Mouse (Mus musculus): Measurements from ENCODE around the gene Slc10a4. TPM values are rescaled to one million over a fixed set of nuclear protein-coding genes. Genes with fewer than 3 reads are reported as not detected.

The Slc10a4 gene
- polyA plus RNA-seq, 1 experiment from 2014 or later = 8.1 TPM

DNA sequence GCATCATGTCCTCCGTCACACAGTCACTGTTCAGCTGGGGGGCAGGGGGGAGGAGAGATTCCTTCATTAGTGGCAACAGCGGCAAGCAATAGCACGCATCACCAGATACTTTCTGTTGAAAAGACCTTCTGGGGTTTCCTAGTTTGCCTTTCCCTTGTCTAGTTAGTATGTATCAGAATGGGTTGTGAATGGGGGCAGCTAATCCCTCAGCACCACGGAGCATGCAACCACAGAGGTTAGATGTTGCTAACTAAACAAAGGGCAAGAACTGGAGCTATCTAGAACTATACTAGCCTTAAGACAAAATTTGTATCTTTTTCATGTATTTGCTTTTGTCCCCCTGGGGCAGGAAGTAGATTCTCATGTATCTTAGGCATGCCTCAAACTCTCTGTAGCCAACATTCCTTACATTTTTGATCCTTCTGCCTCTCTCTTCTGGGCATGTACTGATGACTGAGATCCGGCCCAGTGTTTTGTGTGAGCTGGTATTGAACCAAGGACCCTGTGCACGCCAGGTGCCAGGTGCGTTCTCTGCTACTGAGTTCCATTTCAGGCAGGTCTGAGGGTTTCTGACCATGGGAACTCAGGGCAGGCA is 41.1 kb downstream of the Slc10a4 start:
- Histone ChIP-seq H3K9me3 (replicated peaks; ENCODE audit: control insufficient read depth, low read length) (peaks cover 3% of the 10 kb centered on the region; the same call in 1 of the 2 replicates), H3K4me3 (replicated peaks; ENCODE audit: low read length) (no peak overlapping the region), H3K27me3 (ENCODE audit: control insufficient read depth, insufficient read depth, low read length) (no peaks in the 10 kb centered on the region), H3K36me3 (ENCODE audit: control insufficient read depth, insufficient read depth, low read length) (peaks cover 27% of the 10 kb centered on the region; the same call in 1 of the 2 replicates), H3K4me1 (ENCODE audit: control insufficient read depth, insufficient read depth, low read length) (no peaks in the 10 kb centered on the region), H3K9ac (ENCODE audit: low read length) (no peak overlapping the region), H3K27ac (ENCODE audit: low read length) (no peak overlapping the region), H3K4me2 (ENCODE audit: low read depth, low read length) (no peak overlapping the region)
- no peak for ATAC-seq (ENCODE audit: insufficient read depth, low FRiP score)
- WGBS = 73% methylated on average over 7 of the region's 7 CpGs

DNA sequence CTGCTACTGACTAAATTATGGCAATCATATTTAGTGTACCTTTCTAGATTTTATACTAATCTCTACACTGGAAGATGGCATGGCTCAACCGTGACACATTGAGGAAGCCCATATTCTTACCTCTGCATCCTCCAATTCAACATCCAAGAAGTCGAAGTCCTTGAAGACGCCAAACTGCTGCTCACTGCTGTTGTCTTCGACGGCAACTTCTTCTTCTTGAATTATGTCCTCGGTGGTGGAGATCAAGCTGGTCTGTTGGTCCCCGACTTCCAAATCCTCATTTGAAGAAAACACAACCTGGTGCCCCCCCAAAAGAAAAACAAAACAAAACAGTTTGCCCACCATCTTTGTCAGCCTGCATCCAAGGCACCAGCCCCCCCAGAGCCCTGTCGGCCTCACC is 47.2 kb downstream of the Slc10a4 start:
- ATAC-seq (ENCODE audit: insufficient read depth, low FRiP score) = no peak
- Histone ChIP-seq H3K27me3 (ENCODE audit: control insufficient read depth, insufficient read depth, low read length) (no peaks in the 10 kb centered on the region), H3K27ac (ENCODE audit: low read length) (no peak overlapping the region), H3K4me2 (ENCODE audit: low read depth, low read length) (no peak overlapping the region), H3K36me3 (ENCODE audit: control insufficient read depth, insufficient read depth, low read length) (peaks cover 28% of the 10 kb centered on the region), H3K9me3 (replicated peaks; ENCODE audit: control insufficient read depth, low read length) (no peaks in the 10 kb centered on the region), H3K4me3 (replicated peaks; ENCODE audit: low read length) (no peak overlapping the region), H3K9ac (ENCODE audit: low read length) (no peak overlapping the region), H3K4me1 (ENCODE audit: control insufficient read depth, insufficient read depth, low read length) (no peaks in the 10 kb centered on the region)
- 92% methylated on average over 8 of the region's 8 CpGs for WGBS

DNA sequence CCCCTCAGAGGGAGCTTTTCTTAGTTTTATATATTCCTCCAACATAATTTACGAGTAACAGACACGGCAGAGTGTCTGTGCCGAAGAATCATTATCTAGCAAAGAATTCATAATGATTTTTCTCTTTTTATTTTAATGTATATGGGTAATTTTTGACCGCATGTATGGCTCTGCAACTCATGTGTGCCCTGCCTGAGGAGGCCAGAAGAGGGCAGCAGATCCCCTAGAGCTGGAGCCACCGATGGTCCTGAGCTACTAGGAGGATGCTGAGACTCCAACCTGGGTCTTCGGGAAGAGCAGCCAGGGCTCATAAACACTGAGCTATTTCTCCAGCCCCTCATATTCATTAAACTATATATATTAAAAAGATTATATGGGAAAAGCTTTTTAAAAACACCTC is 49.8 kb downstream of the Slc10a4 start:
- Histone ChIP-seq H3K9ac (ENCODE audit: low read length) (no peak overlapping the region), H3K27me3 (ENCODE audit: control insufficient read depth, insufficient read depth, low read length) (no peaks in the 10 kb centered on the region), H3K4me2 (ENCODE audit: low read depth, low read length) (no peak overlapping the region), H3K36me3 (ENCODE audit: control insufficient read depth, insufficient read depth, low read length) (peaks cover 19% of the 10 kb centered on the region), H3K27ac (ENCODE audit: low read length) (no peak overlapping the region), H3K9me3 (replicated peaks; ENCODE audit: control insufficient read depth, low read length) (no peaks in the 10 kb centered on the region), H3K4me1 (ENCODE audit: control insufficient read depth, insufficient read depth, low read length) (no peaks in the 10 kb centered on the region), H3K4me3 (replicated peaks; ENCODE audit: low read length) (no peak overlapping the region)
- no peak for ATAC-seq (ENCODE audit: insufficient read depth, low FRiP score)
- WGBS = 90% methylated on average over 6 of the region's 6 CpGs

DNA sequence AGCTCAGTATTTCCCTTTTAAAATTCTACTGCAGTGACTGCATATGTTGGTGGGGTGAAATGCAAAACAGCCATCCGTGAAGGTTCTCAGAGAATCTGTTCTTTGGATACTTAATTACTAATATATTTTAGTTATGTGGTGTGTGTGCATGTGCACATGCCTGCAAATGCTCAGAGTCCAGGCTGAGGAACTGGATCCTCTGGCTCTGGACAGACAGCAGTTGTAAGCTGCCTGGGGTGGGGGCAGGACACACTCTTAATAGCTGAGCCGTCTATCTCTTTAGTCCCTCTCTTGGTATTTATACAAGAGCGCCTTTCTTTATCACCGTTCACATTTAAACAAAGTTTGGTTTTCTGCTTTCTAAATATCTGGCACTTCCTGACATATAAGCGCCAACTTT is 50.3 kb downstream of the Slc10a4 start:
- Histone ChIP-seq H3K9me3 (replicated peaks; ENCODE audit: control insufficient read depth, low read length) (no peaks in the 10 kb centered on the region), H3K4me3 (replicated peaks; ENCODE audit: low read length) (no peak overlapping the region), H3K4me2 (ENCODE audit: low read depth, low read length) (no peak overlapping the region), H3K36me3 (ENCODE audit: control insufficient read depth, insufficient read depth, low read length) (peaks cover 23% of the 10 kb centered on the region), H3K27ac (ENCODE audit: low read length) (no peak overlapping the region), H3K27me3 (ENCODE audit: control insufficient read depth, insufficient read depth, low read length) (no peaks in the 10 kb centered on the region), H3K9ac (ENCODE audit: low read length) (no peak overlapping the region), H3K4me1 (ENCODE audit: control insufficient read depth, insufficient read depth, low read length) (no peaks in the 10 kb centered on the region)
- WGBS = 83% methylated on average over 5 of the region's 5 CpGs
- no peak for ATAC-seq (ENCODE audit: insufficient read depth, low FRiP score)

DNA sequence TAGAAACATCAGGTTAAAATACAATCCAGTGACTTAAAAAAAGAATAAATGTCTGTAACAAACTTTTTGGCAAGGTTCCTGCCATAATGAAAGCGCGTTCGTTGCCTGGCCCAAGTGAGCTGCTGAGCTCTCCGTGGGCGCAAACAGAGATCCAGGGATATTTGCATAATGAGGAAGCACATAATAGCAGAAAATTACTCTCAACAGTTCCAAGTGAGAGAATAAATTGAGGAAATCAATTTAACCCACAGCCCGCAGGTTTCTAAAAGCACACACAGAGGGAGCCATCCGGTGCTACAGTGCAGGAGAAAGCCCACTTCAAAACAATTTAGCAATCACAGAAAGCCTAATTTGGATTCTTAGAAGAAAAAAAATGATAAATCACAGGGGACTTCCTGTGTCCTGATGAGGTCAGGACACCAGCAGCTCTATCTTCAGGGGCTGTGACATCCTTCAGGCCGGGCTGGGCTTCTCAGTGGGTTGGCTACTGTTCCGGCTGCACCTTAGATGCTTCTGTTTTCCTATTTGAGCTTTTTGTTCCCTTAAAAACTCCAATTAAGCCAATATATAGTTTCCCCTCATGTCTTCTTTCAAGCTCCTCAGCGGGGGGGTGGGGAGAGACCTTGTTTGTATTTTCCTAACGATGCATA is 54.9 kb downstream of the Slc10a4 start:
- WGBS = 72% methylated on average over 11 of the region's 11 CpGs
- Histone ChIP-seq H3K9ac (ENCODE audit: low read length) (no peak overlapping the region), H3K27ac (ENCODE audit: low read length) (no peak overlapping the region), H3K36me3 (ENCODE audit: control insufficient read depth, insufficient read depth, low read length) (peaks cover 18% of the 10 kb centered on the region; the same call in 1 of the 2 replicates), H3K27me3 (ENCODE audit: control insufficient read depth, insufficient read depth, low read length) (no peaks in the 10 kb centered on the region), H3K4me2 (ENCODE audit: low read depth, low read length) (no peak overlapping the region), H3K4me1 (ENCODE audit: control insufficient read depth, insufficient read depth, low read length) (no peaks in the 10 kb centered on the region), H3K4me3 (replicated peaks; ENCODE audit: low read length) (no peak overlapping the region), H3K9me3 (replicated peaks; ENCODE audit: control insufficient read depth, low read length) (no peaks in the 10 kb centered on the region)
- no peak for ATAC-seq (ENCODE audit: insufficient read depth, low FRiP score)

Other genes starting within 250 kb of the Slc10a4 start
- gene Tec, start 138.4 kb upstream of the Slc10a4 start, polyA plus RNA-seq (2015; fragmentation: Nextera tagmentation; extraction: Ambion mirVana) = 12.5 and 13.0 TPM in 2 replicates
- gene Slain2, start 92.6 kb upstream of the Slc10a4 start, polyA plus RNA-seq (2015; fragmentation: Nextera tagmentation; extraction: Ambion mirVana) = 9.3 and 11.6 TPM in 2 replicates
- gene Gm10135, start 32.2 kb upstream of the Slc10a4 start, polyA plus RNA-seq (2015; fragmentation: Nextera tagmentation; extraction: Ambion mirVana) = not detected in 2 replicates
- gene Fryl, start 249.7 kb downstream of the Slc10a4 start, polyA plus RNA-seq (2015; fragmentation: Nextera tagmentation; extraction: Ambion mirVana) = 25.7 and 31.6 TPM in 2 replicates